Mouse (Mus musculus): Measurements from ENCODE around the gene Ppfibp1. TPM values are rescaled to one million over a fixed set of nuclear protein-coding genes. Genes with fewer than 3 reads are reported as not detected.

Gene Ppfibp1
- polyA plus RNA-seq, 1 experiment from 2014 or later: 37.0 TPM

- Histone ChIP-seq H3K9me3 (replicated peaks) (no peaks in the 10 kb centered on the region), H3K4me3 (no peak overlapping the region), H3K4me1 (peaks cover 28% of the 10 kb centered on the region), H3K27ac (no peak overlapping the region), H3K27me3 (ENCODE audit: low read depth, poor library complexity, severe bottlenecking) (no peaks in the 10 kb centered on the region), H3K36me3 (no peaks in the 10 kb centered on the region)
- WGBS: 90% methylated on average over 2 of the region's 2 CpGs
- no peak for DNase-seq (ENCODE audit: low spot score)
These were observed 20.5 kb downstream of the Ppfibp1 start for GRCm38 (mm10) chr6:146908801-146909200.

GRCm38 (mm10) chr6:146909725-146910489 is 21.6 kb downstream of the Ppfibp1 start:
- H3K4me1 ChIP-seq: peaks cover 36% of the 10 kb centered on the region
- H3K27me3 ChIP-seq (ENCODE audit: low read depth, poor library complexity, severe bottlenecking): no peaks in the 10 kb centered on the region
- no peaks in the 10 kb centered on the region for H3K9me3 ChIP-seq (replicated peaks)
- 86% methylated on average over 5 of the region's 5 CpGs for WGBS
- DNase-seq (ENCODE audit: low spot score): no peak
- no peak overlapping the region for H3K27ac ChIP-seq
- no peaks in the 10 kb centered on the region for H3K36me3 ChIP-seq
- H3K4me3 ChIP-seq: no peak overlapping the region

- Histone ChIP-seq H3K4me3 (no peak overlapping the region), H3K36me3 (no peaks in the 10 kb centered on the region), H3K27ac (no peak overlapping the region), H3K27me3 (ENCODE audit: low read depth, poor library complexity, severe bottlenecking) (no peaks in the 10 kb centered on the region), H3K4me1 (peaks cover 36% of the 10 kb centered on the region), H3K9me3 (replicated peaks) (no peaks in the 10 kb centered on the region)
- DNase-seq (ENCODE audit: low spot score): no peak
- 86% methylated on average over 2 of the region's 2 CpGs for WGBS
These were observed 22.5 kb downstream of the Ppfibp1 start for GRCm38 (mm10) chr6:146910801-146911200.

DNA sequence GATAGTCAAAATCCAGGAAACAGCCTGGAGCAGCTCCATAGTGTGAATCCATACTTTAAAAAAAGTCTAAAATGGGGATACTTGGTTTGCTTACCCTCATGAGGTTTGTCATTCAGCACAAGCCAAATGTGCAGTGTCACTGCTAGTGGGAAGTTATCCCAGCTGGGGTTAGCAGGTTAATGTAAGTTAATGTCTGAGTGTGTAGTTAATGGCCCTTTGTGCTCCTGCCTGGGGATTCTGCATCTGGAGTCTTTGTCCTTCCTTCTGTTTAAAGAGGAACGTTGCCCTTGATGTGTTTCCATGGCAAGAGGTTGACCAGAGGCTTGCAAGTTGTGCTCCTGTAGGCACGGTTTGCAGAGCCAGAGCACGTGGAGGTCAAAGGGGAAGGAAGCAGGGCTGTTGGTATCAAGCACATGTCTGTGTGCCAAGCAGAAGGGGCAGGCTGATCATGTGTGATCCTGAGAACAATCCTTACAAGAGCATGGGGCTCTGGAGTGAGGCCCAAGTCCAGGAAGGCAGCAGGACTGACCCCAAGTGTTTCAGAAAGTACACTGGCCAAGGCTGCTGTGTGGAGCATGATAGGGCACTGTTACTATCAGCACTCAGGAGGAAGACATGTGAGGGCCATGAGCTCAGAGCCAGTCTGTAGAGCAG is 24.7 kb downstream of the Ppfibp1 start:
- DNase-seq (ENCODE audit: low spot score): no peak
- Histone ChIP-seq H3K27me3 (ENCODE audit: low read depth, poor library complexity, severe bottlenecking) (no peaks in the 10 kb centered on the region), H3K9me3 (replicated peaks) (no peaks in the 10 kb centered on the region), H3K4me3 (no peak overlapping the region), H3K4me1 (peaks cover 33% of the 10 kb centered on the region), H3K36me3 (no peaks in the 10 kb centered on the region), H3K27ac (peak overlapping the region; percentile 78)
- 23% methylated on average over 3 of the region's 3 CpGs for WGBS

- H3K27ac ChIP-seq: peak overlapping the region; percentile 78
- DNase-seq (ENCODE audit: low spot score): no peak
- no peaks in the 10 kb centered on the region for H3K9me3 ChIP-seq (replicated peaks)
- H3K36me3 ChIP-seq: peaks cover 3% of the 10 kb centered on the region; the same call in 1 of the 2 replicates
- peaks cover 33% of the 10 kb centered on the region for H3K4me1 ChIP-seq
- no peak overlapping the region for H3K4me3 ChIP-seq
- H3K27me3 ChIP-seq (ENCODE audit: low read depth, poor library complexity, severe bottlenecking): no peaks in the 10 kb centered on the region
- 64% methylated on average over 4 of the region's 4 CpGs for whole genome bisulfite sequencing
These were observed 25.4 kb downstream of the Ppfibp1 start for GRCm38 (mm10) chr6:146913489-146914198.

DNA sequence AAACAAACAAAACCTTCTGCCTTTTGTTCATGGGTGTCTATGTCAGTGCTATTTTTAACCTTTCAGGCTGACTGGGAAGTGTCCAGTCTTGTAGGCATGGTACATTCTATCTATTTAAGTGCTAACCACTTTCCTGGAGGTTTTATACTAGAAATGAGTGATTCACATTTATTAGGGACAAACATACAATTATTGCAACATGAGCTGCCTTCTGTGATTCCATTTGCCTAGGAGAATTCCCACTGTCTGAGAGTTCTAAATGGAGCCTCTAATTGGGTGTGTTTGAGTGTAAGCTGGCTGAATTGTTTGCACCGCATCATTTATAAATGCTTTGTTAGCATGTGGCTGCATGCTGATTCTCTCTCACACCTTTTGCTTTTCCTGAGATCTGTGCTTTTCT is 27.5 kb downstream of the Ppfibp1 start:
- Histone ChIP-seq H3K9me3 (replicated peaks) (no peaks in the 10 kb centered on the region), H3K4me3 (no peak overlapping the region), H3K27me3 (ENCODE audit: low read depth, poor library complexity, severe bottlenecking) (no peaks in the 10 kb centered on the region), H3K4me1 (peaks cover 33% of the 10 kb centered on the region), H3K27ac (no peak overlapping the region), H3K36me3 (peaks cover 3% of the 10 kb centered on the region; the same call in 1 of the 2 replicates)
- WGBS: 92% methylated on average over 1 of the region's 1 CpGs
- no peak for DNase-seq (ENCODE audit: low spot score)

DNA sequence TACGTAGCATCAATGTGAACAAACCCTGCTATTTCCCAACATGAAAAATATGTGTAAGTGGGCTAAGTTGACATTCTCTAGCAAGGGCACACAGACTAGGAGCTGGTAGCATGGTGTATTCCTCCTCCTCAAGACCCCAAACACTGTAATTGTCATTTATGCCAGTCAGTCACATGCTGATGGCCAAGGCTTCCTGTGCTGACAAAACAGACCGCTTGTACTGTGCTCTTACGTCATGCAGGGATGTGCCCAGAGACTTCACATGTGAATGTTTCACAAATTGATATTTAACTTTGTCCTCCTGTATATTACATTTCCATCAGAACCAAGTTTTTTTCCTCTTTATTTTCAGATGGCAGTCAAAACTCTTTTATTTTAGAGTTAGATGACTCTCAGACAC is 29.1 kb downstream of the Ppfibp1 start:
- 91% methylated on average over 3 of the region's 3 CpGs for WGBS

DNA sequence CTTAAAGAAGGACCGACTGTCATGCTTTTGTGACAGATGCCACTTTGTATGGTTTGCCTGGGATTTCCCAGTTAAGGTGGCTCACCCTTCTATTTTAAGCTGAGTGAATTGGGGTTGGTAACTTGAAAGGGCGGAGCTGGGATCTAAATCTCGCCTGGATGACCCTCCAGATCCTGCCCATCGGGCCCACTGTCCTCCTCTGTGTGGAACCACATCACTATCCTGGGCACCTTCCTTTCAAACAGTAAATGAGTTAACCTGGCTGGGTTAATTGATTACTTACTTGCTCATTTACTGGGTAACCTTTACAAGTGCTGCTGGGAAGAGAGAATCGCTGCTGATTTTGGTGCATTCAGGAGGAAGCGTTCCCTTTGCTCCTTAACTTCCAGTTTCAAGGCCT is 30.1 kb downstream of the Ppfibp1 start:
- WGBS: 91% methylated on average over 6 of the region's 6 CpGs
- peaks cover 3% of the 10 kb centered on the region; the same call in 1 of the 2 replicates for H3K36me3 ChIP-seq
- no peak overlapping the region for H3K27ac ChIP-seq
- no peaks in the 10 kb centered on the region for H3K9me3 ChIP-seq (replicated peaks)
- no peak overlapping the region for H3K4me3 ChIP-seq
- DNase-seq (ENCODE audit: low spot score): no peak
- H3K4me1 ChIP-seq: peaks cover 12% of the 10 kb centered on the region
- H3K27me3 ChIP-seq (ENCODE audit: low read depth, poor library complexity, severe bottlenecking): no peaks in the 10 kb centered on the region

More for the DNA sequence above, 29.1 kb downstream of the Ppfibp1 start:
- Histone ChIP-seq H3K36me3 (peaks cover 3% of the 10 kb centered on the region; the same call in 1 of the 2 replicates), H3K27me3 (ENCODE audit: low read depth, poor library complexity, severe bottlenecking) (no peaks in the 10 kb centered on the region), H3K27ac (no peak overlapping the region), H3K4me1 (peaks cover 21% of the 10 kb centered on the region), H3K4me3 (no peak overlapping the region), H3K9me3 (replicated peaks) (no peaks in the 10 kb centered on the region)
- DNase-seq (ENCODE audit: low spot score): no peak

GRCm38 (mm10) chr6:146926415-146926980 is 38.2 kb downstream of the Ppfibp1 start:
- WGBS: 76% methylated on average over 5 of the region's 5 CpGs
- no peaks in the 10 kb centered on the region for H3K9me3 ChIP-seq (replicated peaks)
- no peak overlapping the region for H3K27ac ChIP-seq
- H3K4me3 ChIP-seq: no peak overlapping the region
- no peaks in the 10 kb centered on the region for H3K36me3 ChIP-seq
- no peaks in the 10 kb centered on the region for H3K27me3 ChIP-seq (ENCODE audit: low read depth, poor library complexity, severe bottlenecking)
- H3K4me1 ChIP-seq: peaks cover 19% of the 10 kb centered on the region
- no peak for DNase-seq (ENCODE audit: low spot score)

- WGBS: 69% methylated on average over 3 of the region's 3 CpGs
- no peak overlapping the region for H3K27ac ChIP-seq
- no peak overlapping the region for H3K4me3 ChIP-seq
These were observed 39.8 kb downstream of the Ppfibp1 start for GRCm38 (mm10) chr6:146928108-146928507.

DNA sequence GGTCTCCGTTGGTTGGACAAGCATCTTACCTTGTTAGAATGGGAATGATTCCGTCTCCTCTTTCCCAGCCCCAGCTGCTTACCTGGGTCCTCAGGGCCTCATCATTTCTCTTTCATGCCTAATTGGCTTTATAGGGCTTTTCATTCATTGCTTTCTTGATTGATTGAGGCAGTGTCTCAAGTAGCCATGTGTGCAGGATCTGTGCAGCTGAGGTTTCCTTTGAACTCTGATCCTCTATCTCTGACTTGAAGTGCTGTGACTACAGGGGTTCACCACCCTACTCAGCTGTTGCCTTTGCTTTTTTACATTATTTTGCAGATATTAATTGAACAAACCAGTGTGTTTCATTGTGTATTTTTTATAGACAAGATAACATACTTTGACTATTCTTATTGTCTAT is 40.7 kb downstream of the Ppfibp1 start:
- 59% methylated on average over 2 of the region's 2 CpGs for WGBS
- H3K36me3 ChIP-seq: no peaks in the 10 kb centered on the region
- H3K27ac ChIP-seq: no peak overlapping the region
- H3K4me3 ChIP-seq: no peak overlapping the region
- no peaks in the 10 kb centered on the region for H3K27me3 ChIP-seq (ENCODE audit: low read depth, poor library complexity, severe bottlenecking)
- H3K4me1 ChIP-seq: peaks cover 31% of the 10 kb centered on the region
- no peaks in the 10 kb centered on the region for H3K9me3 ChIP-seq (replicated peaks)
- no peak for DNase-seq (ENCODE audit: low spot score)

More at GRCm38 (mm10) chr6:146928108-146928507, 39.8 kb downstream of the Ppfibp1 start:
- H3K4me1 ChIP-seq: peaks cover 27% of the 10 kb centered on the region
- H3K36me3 ChIP-seq: no peaks in the 10 kb centered on the region
- H3K9me3 ChIP-seq (replicated peaks): no peaks in the 10 kb centered on the region
- no peaks in the 10 kb centered on the region for H3K27me3 ChIP-seq (ENCODE audit: low read depth, poor library complexity, severe bottlenecking)
- DNase-seq (ENCODE audit: low spot score): no peak

DNA sequence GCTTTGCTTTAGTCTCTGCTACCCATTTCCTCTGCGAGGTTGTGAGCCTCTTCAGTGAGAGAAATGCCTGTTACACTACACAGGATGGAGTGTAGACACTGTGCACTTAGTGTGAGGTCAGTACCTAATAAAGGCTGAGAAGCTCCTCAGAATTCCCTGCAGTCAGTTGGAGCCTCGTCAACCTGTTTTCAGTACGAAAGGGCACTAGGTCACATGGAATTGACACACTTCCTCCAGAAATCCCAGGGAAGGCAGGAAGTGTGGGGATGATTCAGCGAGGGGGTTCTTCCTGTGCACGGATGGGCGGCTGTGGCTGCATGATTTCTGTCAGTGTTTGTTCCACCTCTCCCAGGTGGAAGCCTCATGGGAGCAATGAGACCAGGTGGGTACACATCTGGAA is 44.8 kb downstream of the Ppfibp1 start:
- WGBS: 54% methylated on average over 6 of the region's 6 CpGs
- Histone ChIP-seq H3K27me3 (ENCODE audit: low read depth, poor library complexity, severe bottlenecking) (no peaks in the 10 kb centered on the region), H3K9me3 (replicated peaks) (no peaks in the 10 kb centered on the region), H3K4me1 (peaks cover 22% of the 10 kb centered on the region), H3K36me3 (no peaks in the 10 kb centered on the region), H3K27ac (peak overlapping the region; percentile 53; the same call in 1 of the 2 replicates), H3K4me3 (no peak overlapping the region)
- no peak for DNase-seq (ENCODE audit: low spot score)
